Mouse (Mus musculus) megakaryocyte-erythroid progenitor cell, adult 5-6 weeks (primary cell): ENCODE data around the gene Hikeshi. TPM values are rescaled to one million over a fixed set of nuclear protein-coding genes. Genes with fewer than 3 reads are reported as not detected.

Experiments used
- ATAC-seq: replicated peaks from 2 replicates; pipeline ENCODE4 v1.8.0; 2016; ENCODE audit warnings: mild to moderate bottlenecking, inconsistent platforms; ENCODE audit not compliant: severe bottlenecking, poor library complexity, low FRiP score, low TSS enrichment
- total RNA-seq, 2 experiments: library from RNA; stranded (forward) in 1 of 2; stranded (reverse) in 1 of 2; fragments of 200-1000, 215-1000 nt in 1 of 2; fragments of >200 nt in 1 of 2; fragmentation: Nextera tagmentation in 1 of 2; gene quantifications; 2 replicates each; pipeline ENCODE4 v1.2.3; 2014 to 2017

Gene Hikeshi
- total RNA-seq (2014; fragmentation: Nextera tagmentation) (78.2 and 103 TPM in 2 replicates), total RNA-seq (2017) (129 and 134 TPM in 2 replicates)

DNA sequence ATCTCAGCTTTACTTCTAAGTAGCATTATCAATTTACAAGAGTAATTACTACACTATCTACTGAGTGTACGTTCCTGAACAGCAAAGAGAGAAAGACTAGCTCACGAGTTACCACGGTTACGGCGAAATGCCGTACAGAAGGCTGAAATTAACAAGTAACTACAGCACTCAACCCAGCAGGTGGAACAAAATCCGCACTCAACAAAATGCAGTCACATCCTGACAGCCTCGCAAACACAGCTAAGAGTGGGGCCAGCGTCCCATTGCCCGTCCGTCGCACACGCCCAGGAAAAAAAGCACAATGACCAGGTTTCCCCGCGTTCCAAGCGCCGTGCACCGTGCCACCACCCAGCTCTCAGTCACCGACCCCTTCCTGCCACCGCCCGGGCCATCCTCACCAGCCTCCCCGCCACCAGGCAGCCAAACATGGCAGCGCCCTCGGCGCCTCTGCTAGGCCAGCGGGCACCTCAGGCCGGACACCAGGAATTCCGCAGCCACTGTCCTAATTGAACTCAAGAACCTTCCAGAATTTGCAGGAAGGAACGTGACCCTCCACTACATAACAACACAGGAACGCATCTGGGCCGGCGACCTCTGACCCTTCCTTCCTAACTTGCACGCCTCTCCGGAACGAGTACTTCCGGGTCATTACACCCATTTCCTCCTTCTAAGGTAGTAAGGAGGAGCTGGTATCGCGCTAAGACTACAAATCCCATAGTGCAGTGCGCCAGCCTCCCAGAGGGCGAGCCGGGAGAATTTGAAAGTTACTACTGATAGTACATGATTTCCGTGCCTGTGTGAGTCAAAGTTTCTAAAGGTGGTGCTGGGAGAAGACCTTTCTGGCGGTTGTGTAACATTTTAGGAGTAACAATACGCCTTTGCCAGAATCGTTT, at the start of gene Hikeshi:
Gene Hikeshi, minus strand, starts transcription at position 634 of the 893 bp plus-strand sequence.
- ATAC-seq, result peak; percentile 100

- ATAC-seq, result no peak
These were observed 43.4 kb upstream of the Hikeshi start for GRCm38 (mm10) chr7:89984421-89984820.

DNA sequence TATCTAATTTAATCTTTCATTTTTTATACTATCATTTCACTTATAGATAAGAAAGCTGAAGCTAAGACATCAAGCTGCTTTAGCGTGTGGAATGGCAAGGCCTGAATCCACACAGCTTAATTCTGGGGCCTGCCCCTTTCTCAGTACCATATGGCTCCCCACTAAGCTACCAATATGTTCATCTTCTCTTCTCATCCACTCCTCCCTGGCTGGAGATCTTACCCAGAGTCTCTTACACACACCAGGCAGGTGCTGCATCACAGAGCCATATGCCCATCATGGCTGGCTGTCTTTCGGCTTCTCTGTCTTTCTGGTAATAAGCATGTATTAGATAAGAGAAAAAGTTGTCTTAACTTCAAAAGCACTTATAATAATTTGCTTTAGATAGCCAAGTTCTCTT, 42.4 kb upstream of the Hikeshi start:
- no peak for ATAC-seq

GRCm38 (mm10) chr7:89981557-89981956, 40.6 kb upstream of the Hikeshi start:
- no peak for ATAC-seq

- peak; percentile 92 for ATAC-seq
These were observed 39.8 kb upstream of the Hikeshi start, which contains the start of gene Eed for GRCm38 (mm10) chr7:89980485-89981422. TSS of gene Eed (minus strand) at chr7:89980983.

GRCm38 (mm10) chr7:89980133-89980484, 39.1 kb upstream of the Hikeshi start:
- no peak for ATAC-seq

GRCm38 (mm10) chr7:89979432-89980130, 38.6 kb upstream of the Hikeshi start:
- no peak for ATAC-seq

- no peak for ATAC-seq
These were observed 35.8 kb upstream of the Hikeshi start for GRCm38 (mm10) chr7:89976796-89977195.

DNA sequence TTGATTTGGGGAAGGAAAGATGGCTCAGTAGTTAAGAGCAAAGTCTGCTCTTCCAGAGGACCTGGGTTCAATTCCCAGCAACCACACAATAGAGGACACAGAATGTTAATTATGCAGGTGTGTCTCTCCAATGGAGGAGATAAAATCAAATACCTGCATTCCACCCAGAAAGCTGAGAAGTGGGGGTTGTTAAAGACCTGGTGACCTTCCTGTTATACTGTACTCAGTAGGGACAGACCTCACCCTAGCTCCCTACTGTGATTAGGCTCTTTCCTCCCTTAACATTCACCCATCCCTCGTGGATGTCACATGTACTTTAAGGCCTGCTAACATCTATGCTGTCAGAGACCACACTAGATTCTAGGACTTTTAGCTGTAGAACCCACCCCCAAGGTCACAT, 34.6 kb upstream of the Hikeshi start:
- ATAC-seq, result no peak

GRCm38 (mm10) chr7:89967235-89967634, 26.2 kb upstream of the Hikeshi start:
- ATAC-seq, result no peak

DNA sequence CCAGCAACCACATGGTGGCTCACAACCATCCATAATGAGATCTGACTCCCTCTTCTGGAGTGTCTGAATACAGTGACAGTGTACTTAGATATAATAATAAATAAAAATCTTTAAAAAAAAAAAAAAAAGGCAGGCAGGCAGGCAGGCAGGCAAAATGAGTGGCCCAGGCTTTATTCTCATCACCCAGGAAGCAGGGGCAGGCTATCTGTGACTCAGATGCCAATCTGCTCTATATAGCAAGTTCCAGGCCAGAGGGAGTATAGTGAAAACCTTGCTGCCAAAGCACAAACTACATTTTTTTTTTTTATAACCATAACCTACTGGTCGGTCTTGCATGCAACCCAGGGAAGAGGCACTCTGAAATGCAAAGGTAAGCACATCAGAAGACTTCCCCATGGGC, 25.8 kb upstream of the Hikeshi start:
- ATAC-seq, result no peak

- peak; percentile 98 for ATAC-seq
These were observed 22.1 kb upstream of the Hikeshi start for GRCm38 (mm10) chr7:89963135-89963534.

DNA sequence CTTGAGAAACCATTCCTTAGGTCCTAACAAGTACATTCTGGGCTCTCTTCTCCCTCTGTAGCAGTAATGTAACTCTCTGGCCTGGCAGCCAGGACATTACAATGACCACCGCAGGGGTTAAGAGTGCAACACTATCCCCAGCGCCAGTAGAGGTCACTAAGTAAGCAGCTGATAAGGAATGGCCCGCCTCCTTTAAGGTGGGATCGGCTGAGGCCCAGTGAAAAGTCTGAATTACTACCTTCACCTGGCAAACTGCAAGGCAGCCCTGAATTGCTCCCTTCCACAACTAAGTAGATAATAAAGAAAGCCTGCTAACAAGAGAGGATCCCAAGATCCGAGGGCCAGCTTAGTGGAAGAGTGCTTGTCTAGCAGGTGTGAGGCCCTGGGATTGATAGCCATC, 16.3 kb upstream of the Hikeshi start:
- ATAC-seq, result peak; percentile 29; the same call in 1 of the 2 replicates

- ATAC-seq, result no peak
These were observed 13.3 kb upstream of the Hikeshi start for GRCm38 (mm10) chr7:89954261-89954660.

DNA sequence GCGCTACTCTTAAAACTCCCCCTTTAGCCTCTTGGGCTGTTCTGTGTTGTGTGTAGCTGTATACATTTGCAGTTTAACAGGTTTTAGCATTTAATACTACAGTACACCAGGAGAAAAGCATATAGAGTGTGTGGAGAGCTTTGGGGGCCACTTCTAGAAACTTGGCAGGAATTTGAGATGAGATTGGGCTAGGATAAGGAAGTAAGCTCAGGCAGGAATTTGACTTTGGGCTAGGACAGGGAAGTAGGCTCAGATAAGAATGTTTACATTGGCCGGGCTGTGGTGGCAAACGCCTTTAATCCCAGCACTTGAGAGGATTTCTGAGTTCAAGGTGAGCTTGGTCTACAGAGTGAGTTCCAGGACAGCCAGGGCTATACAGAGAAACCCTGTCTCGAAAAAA, 8.4 kb upstream of the Hikeshi start:
- ATAC-seq, result no peak

DNA sequence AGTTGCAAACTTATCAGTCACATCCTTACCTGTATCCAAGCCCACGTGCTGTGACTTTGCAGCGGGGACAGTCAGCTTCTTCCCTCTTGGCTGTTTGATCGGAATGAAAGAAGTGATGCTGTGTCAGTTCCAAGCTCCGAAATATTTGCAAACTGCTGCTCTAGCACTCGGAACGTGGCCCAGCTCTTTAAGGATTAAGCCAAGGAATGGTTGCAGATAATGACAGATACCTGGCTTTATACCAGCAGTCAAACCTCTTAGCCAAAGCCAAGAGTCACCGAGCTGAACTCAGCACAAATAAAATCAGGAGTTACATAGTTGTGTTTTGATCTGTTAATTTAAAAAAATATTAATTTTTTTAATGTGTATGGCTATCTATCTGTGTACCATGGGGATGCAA, 7.0 kb upstream of the Hikeshi start:
- ATAC-seq, result no peak

- no peak for ATAC-seq
These were observed 1.3 kb downstream of the Hikeshi start for GRCm38 (mm10) chr7:89939497-89940353.

DNA sequence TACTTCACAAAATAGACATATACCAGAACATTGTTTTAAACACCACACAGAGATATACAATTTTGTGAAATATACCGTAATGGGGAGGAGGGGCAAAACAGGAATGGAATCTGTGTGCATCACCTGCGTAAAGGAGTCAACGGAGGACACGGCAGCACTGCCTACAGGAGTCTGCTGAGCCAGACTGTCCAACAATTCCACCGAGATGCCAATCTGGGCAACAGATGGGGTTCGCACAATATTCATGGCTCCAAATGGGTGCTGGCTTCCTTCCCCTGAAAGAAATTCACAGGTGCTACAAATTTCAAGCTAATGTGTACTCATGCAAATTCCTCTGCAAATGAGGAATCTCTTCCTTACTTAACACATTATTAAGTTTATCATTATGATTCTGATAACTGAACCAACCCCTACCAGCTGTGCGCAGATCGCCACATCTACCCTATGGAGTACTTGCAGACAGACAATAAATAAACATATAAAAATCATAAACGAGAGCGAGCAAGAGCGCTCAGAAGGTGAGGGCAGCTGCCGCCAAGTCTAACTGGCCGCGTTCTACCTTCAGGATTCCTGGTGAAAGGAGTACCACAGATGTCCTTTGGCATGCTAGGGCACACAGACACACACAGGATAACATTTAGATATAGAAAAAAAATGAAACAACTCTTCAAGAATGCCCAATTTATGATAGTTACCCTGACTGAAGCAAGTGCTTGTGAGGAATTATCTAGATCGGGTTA, 17.4 kb downstream of the Hikeshi start:
- ATAC-seq, result no peak
